Comparison of ENCODE assay signal across 20 mouse cellular contexts in the genomic region with DNA sequence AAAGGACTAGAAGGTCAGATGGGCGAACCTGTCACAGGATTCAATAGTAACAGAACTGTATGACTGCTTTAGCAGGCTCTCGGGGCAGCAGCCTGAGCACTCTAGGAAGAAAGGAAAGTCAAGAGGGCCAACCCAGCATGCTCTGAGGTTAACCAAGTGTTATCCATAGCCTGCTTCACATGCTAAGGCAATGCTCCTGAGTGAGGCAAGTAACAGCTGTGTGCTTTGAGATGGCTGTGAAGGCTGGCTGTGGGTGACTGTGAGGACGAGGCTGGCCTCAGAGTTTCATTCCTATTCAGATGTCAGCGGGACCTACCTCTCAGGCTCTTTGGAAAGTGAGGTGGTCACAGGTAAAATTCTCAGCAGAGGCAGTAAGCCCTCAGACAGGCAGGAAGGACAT.
"Had no signal": no experiment of that assay in that cellular context is flagged by ENCODE, and none has a peak within 500 bp of the region (broad histone marks: within the 10 kb centered on the region; RNA-seq: fewer than 3 reads in every experiment).

No protein-coding gene starts in this region.

- ATAC-seq: intestine, embryonic 15.5 days; liver, embryonic 12.5 days; midbrain, embryonic 13.5 days; midbrain, embryonic 16.5 days had no signal

- H3K27ac ChIP-seq: intestine, embryonic 15.5 days; limb, embryonic 12.5 days; limb, embryonic 15.5 days; liver, embryonic 12.5 days; lung, embryonic 15.5 days; midbrain, embryonic 10.5 days; midbrain, embryonic 13.5 days; stomach, embryonic 15.5 days had no signal

- DNase-seq: kidney, adult 2 months; kidney, postnatal 14 days; kidney, postnatal 4 days; left cerebral cortex, postnatal 4 days; lung, adult 18-20 months; lung, postnatal 10 days; lung, postnatal 36 days; right cerebral cortex, postnatal 25 days; spleen, adult 18-20 months; thymus, postnatal 25 days had no signal

- H3K4me2 ChIP-seq: intestine, embryonic 15.5 days; limb, embryonic 12.5 days; limb, embryonic 15.5 days; liver, embryonic 12.5 days; lung, embryonic 15.5 days; midbrain, embryonic 13.5 days; stomach, embryonic 15.5 days had no signal

- H3K9me3 ChIP-seq: intestine, embryonic 15.5 days; limb, embryonic 12.5 days; limb, embryonic 15.5 days; liver, embryonic 12.5 days; lung, embryonic 15.5 days; megakaryocyte, embryonic 14.5 days; midbrain, embryonic 10.5 days; midbrain, embryonic 13.5 days; stomach, embryonic 15.5 days had no signal

- H3K4me3 ChIP-seq: intestine, embryonic 15.5 days; limb, embryonic 12.5 days; limb, embryonic 15.5 days; liver, embryonic 12.5 days; lung, embryonic 15.5 days; megakaryocyte, embryonic 14.5 days; midbrain, embryonic 10.5 days; midbrain, embryonic 13.5 days; stomach, embryonic 15.5 days had no signal

- H3K27me3 ChIP-seq: intestine, embryonic 15.5 days; limb, embryonic 12.5 days; limb, embryonic 15.5 days; liver, embryonic 12.5 days; lung, embryonic 15.5 days; megakaryocyte, embryonic 14.5 days; midbrain, embryonic 13.5 days; stomach, embryonic 15.5 days had no signal

- H3K9ac ChIP-seq: intestine, embryonic 15.5 days; limb, embryonic 12.5 days; limb, embryonic 15.5 days; liver, embryonic 12.5 days; lung, embryonic 15.5 days; midbrain, embryonic 13.5 days; stomach, embryonic 15.5 days had no signal

- H3K4me1 ChIP-seq: intestine, embryonic 15.5 days; limb, embryonic 12.5 days; limb, embryonic 15.5 days; liver, embryonic 12.5 days; lung, embryonic 15.5 days; midbrain, embryonic 10.5 days; midbrain, embryonic 13.5 days; stomach, embryonic 15.5 days had no signal
